Mouse (Mus musculus): ENCODE measurements around the gene Olfr412. TPM values are rescaled to one million over a fixed set of nuclear protein-coding genes. Genes with fewer than 3 reads are reported as not detected.
A peak's percentile ranks its signal among the peaks of the same experiment; 100 is the strongest.

The Olfr412 gene
- polyA plus RNA-seq, 1 experiment from 2014 or later: not detected

DNA sequence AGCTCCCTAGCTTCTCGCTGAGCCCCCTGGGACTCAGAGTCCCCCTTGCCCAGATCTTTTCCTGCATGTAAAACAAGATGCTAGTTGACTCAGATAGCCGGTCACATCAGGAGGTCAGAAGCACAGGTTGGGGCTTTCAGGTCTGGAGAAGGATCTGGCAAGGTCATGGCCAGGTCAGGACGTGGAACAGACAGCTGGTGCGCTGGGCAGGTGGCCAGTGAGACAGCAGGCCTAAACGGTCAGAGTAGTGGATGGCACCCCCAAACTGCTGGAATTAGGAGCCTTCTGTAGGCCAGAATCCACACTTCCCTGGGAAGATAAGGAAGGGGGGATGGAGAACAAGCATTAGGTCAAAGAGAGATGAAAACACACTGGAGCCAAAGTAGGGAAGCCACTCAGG, 25.3 kb downstream of the Olfr412 start:
- no peak for ATAC-seq (ENCODE audit: low FRiP score, low TSS enrichment)

DNA sequence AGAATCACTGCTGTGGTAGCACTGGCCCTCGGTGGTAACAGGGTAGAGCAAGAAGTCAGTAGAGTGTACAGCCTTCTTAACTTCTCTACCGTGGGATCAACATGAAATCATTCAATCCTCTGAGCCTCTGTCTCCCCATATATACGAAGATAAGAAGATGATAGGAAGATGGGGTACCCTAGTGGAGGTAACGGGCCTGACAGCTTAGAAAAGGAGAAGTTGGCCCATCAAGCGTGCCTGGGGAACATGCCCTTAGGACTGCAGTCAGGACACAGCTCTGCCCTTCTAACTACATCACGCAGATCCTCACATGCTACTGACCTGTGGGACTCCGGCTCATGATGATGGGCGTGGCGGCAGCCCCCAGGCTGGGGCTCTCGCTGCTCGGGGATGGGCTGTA, 30.0 kb downstream of the Olfr412 start:
- no peak overlapping the region for H3K4me3 ChIP-seq (ENCODE audit: low read length)
- no peak overlapping the region for H3K27ac ChIP-seq (ENCODE audit: low read depth, low read length)
- no peak for ATAC-seq (ENCODE audit: low FRiP score, low TSS enrichment)
- H3K9ac ChIP-seq (ENCODE audit: low read depth, low read length): no peak overlapping the region
- no peak overlapping the region for H3K4me2 ChIP-seq (replicated peaks; ENCODE audit: low read depth, low read length)
- 87% methylated on average over 11 of the region's 11 CpGs for WGBS
- H3K4me1 ChIP-seq (ENCODE audit: control insufficient read depth, insufficient read depth, low read length): no peaks in the 10 kb centered on the region
- no peaks in the 10 kb centered on the region; the same call in 1 of the 2 replicates for H3K36me3 ChIP-seq (ENCODE audit: control insufficient read depth, insufficient read depth, low read length)
- H3K27me3 ChIP-seq (ENCODE audit: control insufficient read depth, insufficient read depth, low read length): no peaks in the 10 kb centered on the region
- H3K9me3 ChIP-seq (ENCODE audit: control insufficient read depth, low read length): no peaks in the 10 kb centered on the region

More for the DNA sequence above, 25.3 kb downstream of the Olfr412 start:
- H3K4me1 ChIP-seq (ENCODE audit: control insufficient read depth, insufficient read depth, low read length): no peaks in the 10 kb centered on the region
- H3K27ac ChIP-seq (ENCODE audit: low read depth, low read length): no peak overlapping the region
- H3K9ac ChIP-seq (ENCODE audit: low read depth, low read length): no peak overlapping the region
- 72% methylated on average over 5 of the region's 5 CpGs for WGBS
- no peaks in the 10 kb centered on the region for H3K9me3 ChIP-seq (ENCODE audit: control insufficient read depth, low read length)
- H3K36me3 ChIP-seq (ENCODE audit: control insufficient read depth, insufficient read depth, low read length): no peaks in the 10 kb centered on the region
- no peaks in the 10 kb centered on the region for H3K27me3 ChIP-seq (ENCODE audit: control insufficient read depth, insufficient read depth, low read length)
- H3K4me2 ChIP-seq (replicated peaks; ENCODE audit: low read depth, low read length): no peak overlapping the region
- no peak overlapping the region for H3K4me3 ChIP-seq (ENCODE audit: low read length)

DNA sequence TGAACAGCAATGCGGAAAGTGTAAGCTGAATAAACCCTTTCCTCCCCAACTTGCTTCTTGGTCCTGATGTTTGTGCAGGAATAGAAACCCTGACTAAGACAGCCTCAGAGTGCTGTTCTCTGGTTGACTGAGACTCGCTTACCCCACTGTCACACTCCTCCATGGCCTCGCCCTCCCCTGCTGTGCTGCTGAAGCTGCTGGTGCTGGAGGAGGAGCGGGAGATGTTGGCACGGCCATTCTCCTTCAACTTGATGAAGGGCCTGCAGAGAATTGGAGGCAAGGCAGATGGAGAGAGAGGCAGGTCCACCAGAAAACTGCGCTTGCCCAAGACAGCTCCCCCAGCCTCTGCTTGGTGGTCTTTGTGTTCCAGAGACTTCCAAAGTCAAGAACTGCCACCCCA, 31.0 kb downstream of the Olfr412 start:
- H3K36me3 ChIP-seq (ENCODE audit: control insufficient read depth, insufficient read depth, low read length): no peaks in the 10 kb centered on the region; the same call in 1 of the 2 replicates
- no peak for ATAC-seq (ENCODE audit: low FRiP score, low TSS enrichment)
- 67% methylated on average over 6 of the region's 6 CpGs for WGBS
- no peak overlapping the region for H3K4me2 ChIP-seq (replicated peaks; ENCODE audit: low read depth, low read length)
- no peaks in the 10 kb centered on the region for H3K9me3 ChIP-seq (ENCODE audit: control insufficient read depth, low read length)
- H3K4me3 ChIP-seq (ENCODE audit: low read length): no peak overlapping the region
- H3K4me1 ChIP-seq (ENCODE audit: control insufficient read depth, insufficient read depth, low read length): no peaks in the 10 kb centered on the region
- no peak overlapping the region for H3K27ac ChIP-seq (ENCODE audit: low read depth, low read length)
- H3K9ac ChIP-seq (ENCODE audit: low read depth, low read length): no peak overlapping the region
- H3K27me3 ChIP-seq (ENCODE audit: control insufficient read depth, insufficient read depth, low read length): no peaks in the 10 kb centered on the region

DNA sequence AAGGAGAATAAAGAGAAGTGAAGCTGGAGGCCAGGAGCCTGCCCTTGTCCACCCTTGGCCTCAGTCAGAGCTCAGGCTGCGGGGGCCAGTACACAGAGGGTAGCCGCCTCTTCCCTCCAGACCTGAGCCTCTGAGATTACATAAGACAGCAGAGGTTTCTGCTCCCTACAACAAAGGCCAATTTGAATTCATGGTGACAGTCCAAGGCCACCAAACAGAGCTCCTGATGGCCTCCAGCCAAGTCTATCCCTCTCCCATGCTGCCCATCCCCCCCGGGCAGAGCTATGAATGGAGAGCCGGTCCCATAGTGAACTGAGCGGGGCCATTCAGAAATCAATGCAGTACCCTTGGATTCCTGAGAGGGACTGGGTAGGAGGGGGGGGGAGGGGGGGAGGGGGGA, 31.6 kb downstream of the Olfr412 start:
- H3K36me3 ChIP-seq (ENCODE audit: control insufficient read depth, insufficient read depth, low read length): no peaks in the 10 kb centered on the region; the same call in 1 of the 2 replicates
- no peak for ATAC-seq (ENCODE audit: low FRiP score, low TSS enrichment)
- H3K4me3 ChIP-seq (ENCODE audit: low read length): no peak overlapping the region
- 88% methylated on average over 5 of the region's 5 CpGs for WGBS
- no peaks in the 10 kb centered on the region for H3K9me3 ChIP-seq (ENCODE audit: control insufficient read depth, low read length)
- no peak overlapping the region for H3K4me2 ChIP-seq (replicated peaks; ENCODE audit: low read depth, low read length)
- no peaks in the 10 kb centered on the region for H3K4me1 ChIP-seq (ENCODE audit: control insufficient read depth, insufficient read depth, low read length)
- H3K27ac ChIP-seq (ENCODE audit: low read depth, low read length): no peak overlapping the region
- no peaks in the 10 kb centered on the region for H3K27me3 ChIP-seq (ENCODE audit: control insufficient read depth, insufficient read depth, low read length)
- no peak overlapping the region for H3K9ac ChIP-seq (ENCODE audit: low read depth, low read length)

DNA sequence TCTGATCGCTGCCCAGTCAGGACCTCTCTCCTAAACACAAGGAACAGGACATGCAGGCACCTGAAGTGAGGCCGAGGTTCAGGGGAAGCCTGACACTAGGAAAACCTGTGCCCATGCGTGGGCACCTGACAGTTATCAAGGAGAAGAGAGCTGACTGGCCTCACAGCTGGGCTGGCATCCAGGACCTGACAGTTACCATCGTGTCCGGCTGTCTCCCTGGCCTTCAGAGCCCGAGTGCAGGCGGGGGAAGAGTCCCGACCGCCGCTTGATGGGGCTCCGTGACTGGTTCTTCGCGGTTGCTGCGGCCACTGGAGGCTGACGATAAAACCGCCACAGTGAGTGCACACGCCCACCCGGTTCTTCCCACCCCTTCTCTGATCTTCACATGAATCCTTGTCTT, 33.7 kb downstream of the Olfr412 start:
- H3K4me3 ChIP-seq (ENCODE audit: low read length): no peak overlapping the region
- 87% methylated on average over 18 of the region's 18 CpGs for WGBS
- H3K9ac ChIP-seq (ENCODE audit: low read depth, low read length): no peak overlapping the region
- H3K9me3 ChIP-seq (ENCODE audit: control insufficient read depth, low read length): no peaks in the 10 kb centered on the region
- H3K27me3 ChIP-seq (ENCODE audit: control insufficient read depth, insufficient read depth, low read length): no peaks in the 10 kb centered on the region
- no peaks in the 10 kb centered on the region for H3K4me1 ChIP-seq (ENCODE audit: control insufficient read depth, insufficient read depth, low read length)
- ATAC-seq (ENCODE audit: low FRiP score, low TSS enrichment): no peak
- H3K4me2 ChIP-seq (replicated peaks; ENCODE audit: low read depth, low read length): no peak overlapping the region
- no peak overlapping the region for H3K27ac ChIP-seq (ENCODE audit: low read depth, low read length)
- no peaks in the 10 kb centered on the region; the same call in 1 of the 2 replicates for H3K36me3 ChIP-seq (ENCODE audit: control insufficient read depth, insufficient read depth, low read length)

DNA sequence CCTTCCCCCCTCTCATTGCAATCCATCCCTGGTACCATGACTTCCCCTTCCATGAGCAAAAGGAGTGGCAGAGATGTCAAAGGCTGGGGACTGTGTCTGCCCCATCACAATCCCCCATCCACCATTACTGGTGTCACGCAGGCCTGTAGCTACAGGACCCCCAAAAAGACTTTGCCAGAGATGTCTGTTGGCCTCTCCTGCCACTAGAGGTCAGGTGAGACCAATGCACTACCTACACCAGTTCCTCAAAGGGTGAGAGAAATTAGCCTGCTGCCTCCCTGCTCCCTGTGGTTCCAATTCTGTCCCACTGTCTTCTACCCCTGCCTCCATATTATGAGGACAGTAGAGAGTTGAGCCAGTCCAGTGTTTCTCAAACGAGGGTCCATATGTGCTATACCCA, 40.3 kb downstream of the Olfr412 start:
- no peaks in the 10 kb centered on the region for H3K36me3 ChIP-seq (ENCODE audit: control insufficient read depth, insufficient read depth, low read length)
- no peak overlapping the region for H3K4me3 ChIP-seq (ENCODE audit: low read length)
- no peaks in the 10 kb centered on the region for H3K27me3 ChIP-seq (ENCODE audit: control insufficient read depth, insufficient read depth, low read length)
- no peak overlapping the region for H3K27ac ChIP-seq (ENCODE audit: low read depth, low read length)
- H3K9ac ChIP-seq (ENCODE audit: low read depth, low read length): no peak overlapping the region
- 48% methylated on average over 2 of the region's 2 CpGs for WGBS
- no peak overlapping the region for H3K4me2 ChIP-seq (replicated peaks; ENCODE audit: low read depth, low read length)
- no peak for ATAC-seq (ENCODE audit: low FRiP score, low TSS enrichment)
- no peaks in the 10 kb centered on the region for H3K9me3 ChIP-seq (ENCODE audit: control insufficient read depth, low read length)
- H3K4me1 ChIP-seq (ENCODE audit: control insufficient read depth, insufficient read depth, low read length): no peaks in the 10 kb centered on the region

DNA sequence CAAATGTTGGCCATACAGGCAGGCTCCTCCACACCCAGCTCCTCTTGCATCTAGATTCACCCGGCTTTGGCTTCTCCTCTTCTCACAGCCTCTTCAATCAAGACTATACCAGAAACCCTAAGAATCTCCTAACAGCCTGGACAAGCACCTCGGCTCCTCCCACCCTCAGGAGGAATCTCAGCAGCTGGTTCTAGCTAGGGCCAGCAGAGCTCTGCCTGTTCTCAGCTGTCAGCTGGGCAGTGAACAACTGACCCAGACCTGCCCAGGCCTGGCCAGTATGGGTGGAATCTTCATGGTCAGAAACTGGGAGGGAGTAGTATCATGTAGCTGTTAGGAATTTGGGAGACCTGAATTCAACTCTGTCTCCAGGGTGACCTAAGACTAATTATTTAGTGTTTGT, 42.3 kb downstream of the Olfr412 start:
- Histone ChIP-seq H3K9ac (ENCODE audit: low read depth, low read length) (no peak overlapping the region), H3K9me3 (ENCODE audit: control insufficient read depth, low read length) (no peaks in the 10 kb centered on the region), H3K36me3 (ENCODE audit: control insufficient read depth, insufficient read depth, low read length) (no peaks in the 10 kb centered on the region), H3K27me3 (ENCODE audit: control insufficient read depth, insufficient read depth, low read length) (no peaks in the 10 kb centered on the region), H3K4me1 (ENCODE audit: control insufficient read depth, insufficient read depth, low read length) (peaks cover 15% of the 10 kb centered on the region), H3K4me2 (replicated peaks; ENCODE audit: low read depth, low read length) (no peak overlapping the region), H3K27ac (ENCODE audit: low read depth, low read length) (no peak overlapping the region), H3K4me3 (ENCODE audit: low read length) (no peak overlapping the region)
- 48% methylated on average over 2 of the region's 2 CpGs for WGBS
- no peak for ATAC-seq (ENCODE audit: low FRiP score, low TSS enrichment)

DNA sequence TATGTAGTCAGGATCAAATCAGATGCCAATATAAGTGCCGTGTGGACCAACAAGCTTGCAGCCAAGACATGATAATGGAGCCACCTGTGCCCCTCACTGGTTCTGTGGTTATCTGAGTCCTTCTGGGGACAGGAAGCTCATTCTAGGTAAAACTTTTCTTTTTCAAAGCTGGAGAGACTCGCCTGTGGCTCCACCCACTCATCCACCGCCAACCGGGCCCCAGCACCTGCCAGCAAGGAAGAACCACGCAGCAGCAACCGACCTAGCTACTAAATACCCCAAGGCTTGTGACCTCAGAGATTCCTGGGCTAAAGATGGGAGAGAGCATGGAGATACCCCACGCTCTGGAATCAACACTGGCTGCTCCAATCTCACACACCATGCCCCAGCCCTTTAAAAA, 43.3 kb downstream of the Olfr412 start:
- ATAC-seq (ENCODE audit: low FRiP score, low TSS enrichment): no peak
- Histone ChIP-seq H3K27me3 (ENCODE audit: control insufficient read depth, insufficient read depth, low read length) (no peaks in the 10 kb centered on the region), H3K4me3 (ENCODE audit: low read length) (no peak overlapping the region), H3K9ac (ENCODE audit: low read depth, low read length) (no peak overlapping the region), H3K4me1 (ENCODE audit: control insufficient read depth, insufficient read depth, low read length) (peaks cover 25% of the 10 kb centered on the region), H3K4me2 (replicated peaks; ENCODE audit: low read depth, low read length) (no peak overlapping the region), H3K36me3 (ENCODE audit: control insufficient read depth, insufficient read depth, low read length) (no peaks in the 10 kb centered on the region), H3K27ac (ENCODE audit: low read depth, low read length) (no peak overlapping the region), H3K9me3 (ENCODE audit: control insufficient read depth, low read length) (no peaks in the 10 kb centered on the region)
- WGBS: 69% methylated on average over 7 of the region's 7 CpGs

DNA sequence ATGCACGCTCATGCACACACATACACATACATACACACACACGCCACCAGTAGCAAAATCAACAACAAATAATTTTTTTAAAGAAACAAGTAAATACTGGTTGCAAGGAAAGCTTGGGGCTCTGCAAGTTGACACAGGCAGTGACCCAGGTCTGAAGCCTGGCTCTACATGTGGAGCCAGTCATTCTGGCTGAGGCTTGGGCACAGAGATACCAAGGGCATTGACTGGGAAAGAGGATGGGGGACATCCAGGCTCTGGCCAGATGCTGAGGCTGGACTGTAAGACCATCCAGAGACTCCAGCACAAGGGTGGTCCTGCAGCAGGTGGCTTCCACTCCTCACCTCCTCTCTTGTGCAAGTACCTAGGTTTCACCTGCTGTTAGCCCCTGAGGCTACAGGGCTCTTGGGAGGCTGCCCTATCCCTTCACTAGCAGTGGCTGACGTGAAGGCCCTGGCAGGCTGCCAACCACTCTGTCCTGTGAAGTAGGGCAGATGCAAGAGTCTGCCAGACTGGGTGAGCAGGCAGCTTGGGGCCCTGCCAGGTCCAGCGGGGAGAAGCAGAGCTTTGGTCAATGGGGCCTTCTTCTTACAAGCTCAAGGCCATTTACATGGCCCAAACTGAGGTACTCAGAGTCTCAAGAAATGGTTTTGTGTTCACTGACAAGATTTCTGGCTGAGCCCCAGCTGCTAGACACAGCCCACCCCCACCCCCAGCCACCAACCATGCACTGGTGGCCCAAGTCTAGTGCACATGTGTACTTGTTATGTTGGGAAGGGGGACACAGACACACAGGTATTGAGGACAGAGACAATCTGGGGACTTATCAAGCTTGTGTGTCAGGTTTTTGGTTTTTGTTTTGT, 46.9 kb downstream of the Olfr412 start:
- Histone ChIP-seq H3K27ac (ENCODE audit: low read depth, low read length) (peak overlapping the region; percentile 7; the same call in 1 of the 2 replicates), H3K4me2 (replicated peaks; ENCODE audit: low read depth, low read length) (no peak overlapping the region), H3K9me3 (ENCODE audit: control insufficient read depth, low read length) (no peaks in the 10 kb centered on the region), H3K4me1 (ENCODE audit: control insufficient read depth, insufficient read depth, low read length) (peaks cover 25% of the 10 kb centered on the region), H3K36me3 (ENCODE audit: control insufficient read depth, insufficient read depth, low read length) (no peaks in the 10 kb centered on the region), H3K4me3 (ENCODE audit: low read length) (no peak overlapping the region), H3K27me3 (ENCODE audit: control insufficient read depth, insufficient read depth, low read length) (no peaks in the 10 kb centered on the region), H3K9ac (ENCODE audit: low read depth, low read length) (no peak overlapping the region)
- 57% methylated on average over 4 of the region's 4 CpGs for WGBS
- peak; percentile 85 for ATAC-seq (ENCODE audit: low FRiP score, low TSS enrichment)
